In the genomic region with DNA sequence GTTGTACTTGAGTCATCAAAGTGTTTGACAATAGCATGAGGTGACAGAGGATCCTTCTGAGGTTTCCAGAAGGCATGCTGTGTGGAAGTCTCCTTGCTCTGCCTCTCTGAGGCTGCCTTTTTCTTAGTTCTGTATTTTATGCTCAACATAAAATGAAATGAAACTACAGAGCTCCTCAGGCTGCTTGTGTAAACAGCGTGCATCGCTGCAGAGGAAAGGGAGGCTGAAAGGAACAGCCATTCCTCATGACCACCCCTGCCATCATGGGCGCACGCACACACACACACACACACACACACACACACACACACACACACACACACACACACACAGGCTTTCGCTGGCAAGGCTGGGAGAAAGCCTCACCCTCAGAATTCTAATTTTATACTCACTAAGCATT, we compare ENCODE assay signal across 18 mouse cellular contexts. TPM values are rescaled to one million over a fixed set of nuclear protein-coding genes. Genes with fewer than 3 reads are reported as not detected.
A peak's percentile ranks its signal among the peaks of the same experiment; 100 is the strongest.
DNase-seq lines count a peak whose midpoint lies in the region; ATAC-seq lines count a peak whose summit lies in the region.
"Had no signal": no experiment of that assay in that cellular context is flagged by ENCODE, and none has a peak within 500 bp of the region (broad histone marks: within the 10 kb centered on the region; RNA-seq: fewer than 3 reads in every experiment).

No protein-coding gene starts in this region.

- no peak for ATAC-seq in hindbrain, embryonic 15.5 days (ENCODE audit: low FRiP score, low read depth)
- ATAC-seq in hindbrain, embryonic 13.5 days (ENCODE audit: low FRiP score), result no peak
- ATAC-seq in midbrain, embryonic 14.5 days (ENCODE audit: low FRiP score, low TSS enrichment), result no peak
- peak; percentile 79 for ATAC-seq in granulocyte monocyte progenitor cell, adult 5-6 weeks (replicated peaks; ENCODE audit: poor library complexity, severe bottlenecking)
- ATAC-seq: intestine, embryonic 16.5 days had no signal

- peaks cover 15% of the 10 kb centered on the region for H3K4me1 ChIP-seq in hindbrain, embryonic 15.5 days (replicated peaks)
- H3K4me1 ChIP-seq in hindbrain, embryonic 13.5 days (replicated peaks), result peaks cover 12% of the 10 kb centered on the region
- H3K4me1 ChIP-seq in midbrain, embryonic 14.5 days (ENCODE audit: control insufficient read depth, insufficient read depth, low read length), result peaks cover 12% of the 10 kb centered on the region; the same call in 1 of the 2 replicates
- H3K4me1 ChIP-seq in midbrain, embryonic 10.5 days, result peaks cover 12% of the 10 kb centered on the region

- WGBS in hindbrain, embryonic 15.5 days, result 84% methylated on average over 5 of the region's 5 CpGs
- WGBS in hindbrain, embryonic 13.5 days, result 80% methylated on average over 5 of the region's 5 CpGs
- WGBS in midbrain, embryonic 14.5 days, result 74% methylated on average over 5 of the region's 5 CpGs
- WGBS in midbrain, embryonic 10.5 days, result 82% methylated on average over 5 of the region's 5 CpGs

- peak overlapping the region; percentile 78 for H3K27ac ChIP-seq in hindbrain, embryonic 15.5 days (replicated peaks)
- no peak overlapping the region for H3K27ac ChIP-seq in hindbrain, embryonic 13.5 days
- H3K27ac ChIP-seq in midbrain, embryonic 14.5 days (replicated peaks; ENCODE audit: low read depth, low read length), result 0 out of 2 replicates have a peak overlapping the region, but pooled peaks have one; percentile 32
- no peak overlapping the region for H3K27ac ChIP-seq in midbrain, embryonic 10.5 days (replicated peaks)
- H3K27ac ChIP-seq: kidney, postnatal 0 days had no signal

- H3K36me3 ChIP-seq in hindbrain, embryonic 15.5 days, result no peaks in the 10 kb centered on the region
- H3K36me3 ChIP-seq in hindbrain, embryonic 13.5 days, result no peaks in the 10 kb centered on the region
- H3K36me3 ChIP-seq in midbrain, embryonic 14.5 days (ENCODE audit: control insufficient read depth, insufficient read depth, low read length), result no peaks in the 10 kb centered on the region
- no peaks in the 10 kb centered on the region for H3K36me3 ChIP-seq in midbrain, embryonic 10.5 days

- H3K9me3 ChIP-seq in hindbrain, embryonic 15.5 days, result no peaks in the 10 kb centered on the region
- no peaks in the 10 kb centered on the region for H3K9me3 ChIP-seq in hindbrain, embryonic 13.5 days
- H3K9me3 ChIP-seq in midbrain, embryonic 14.5 days (ENCODE audit: control insufficient read depth, low read length), result no peaks in the 10 kb centered on the region
- no peaks in the 10 kb centered on the region for H3K9me3 ChIP-seq in midbrain, embryonic 10.5 days (replicated peaks)

- no peak overlapping the region for H3K4me3 ChIP-seq in hindbrain, embryonic 15.5 days
- no peak overlapping the region for H3K4me3 ChIP-seq in hindbrain, embryonic 13.5 days
- H3K4me3 ChIP-seq in midbrain, embryonic 14.5 days (replicated peaks; ENCODE audit: low read depth, low read length), result no peak overlapping the region
- H3K4me3 ChIP-seq in midbrain, embryonic 10.5 days, result no peak overlapping the region
- H3K4me3 ChIP-seq: myocyte had no signal

- H3K4me2 ChIP-seq in hindbrain, embryonic 15.5 days, result no peak overlapping the region
- no peak overlapping the region for H3K4me2 ChIP-seq in hindbrain, embryonic 13.5 days
- no peak overlapping the region for H3K4me2 ChIP-seq in midbrain, embryonic 14.5 days (ENCODE audit: low read length)
- H3K4me2 ChIP-seq: heart, embryonic 11.5 days; lung, embryonic 14.5 days had no signal

- H3K27me3 ChIP-seq in hindbrain, embryonic 15.5 days, result no peaks in the 10 kb centered on the region
- H3K27me3 ChIP-seq in hindbrain, embryonic 13.5 days, result no peaks in the 10 kb centered on the region
- no peaks in the 10 kb centered on the region for H3K27me3 ChIP-seq in midbrain, embryonic 14.5 days (ENCODE audit: control insufficient read depth, insufficient read depth, low read length)
- no peaks in the 10 kb centered on the region for H3K27me3 ChIP-seq in midbrain, embryonic 10.5 days (ENCODE audit: low read depth, poor library complexity, severe bottlenecking)

- no peak overlapping the region for H3K9ac ChIP-seq in hindbrain, embryonic 15.5 days
- no peak overlapping the region for H3K9ac ChIP-seq in hindbrain, embryonic 13.5 days
- no peak overlapping the region for H3K9ac ChIP-seq in midbrain, embryonic 14.5 days (replicated peaks; ENCODE audit: low read length)
- H3K9ac ChIP-seq: lung, embryonic 14.5 days had no signal

- DNase-seq in midbrain, embryonic 14.5 days, result peak; percentile 12
- DNase-seq in midbrain, embryonic 10.5 days (ENCODE audit: low spot score), result no peak
- DNase-seq in right cerebral cortex, postnatal 4 days, result peak; percentile 30
- no peak for DNase-seq in adrenal gland, adult 2 months
- DNase-seq: cerebellum, adult 18-20 months; gastrocnemius, postnatal 14 days; heart, postnatal 36 days; lung, embryonic 14.5 days; spleen, adult 18-20 months had no signal

RNA-seq across cellular contexts. Expression of gene Scgn, which starts 59.3 kb away (rescaled TPM):
- 0.88 and 1.6 TPM in 2 replicates for polyA plus RNA-seq in hindbrain, embryonic 15.5 days (2015; fragmentation: Nextera tagmentation; extraction: Ambion mirVana)
- polyA plus RNA-seq in hindbrain, embryonic 13.5 days (2015; fragmentation: Nextera tagmentation; extraction: Ambion mirVana), result 1.0 and 1.4 TPM in 2 replicates
- 1.9 and 2.7 TPM in 2 replicates for polyA plus RNA-seq in midbrain, embryonic 14.5 days (2014; fragmentation: Nextera tagmentation; extraction: Ambion mirVana)
- polyA plus RNA-seq in midbrain, embryonic 10.5 days (2016; fragmentation: Nextera tagmentation; extraction: Ambion mirVana), result 0.21 and 0.27 TPM in 2 replicates
- not detected in 2 replicates for total RNA-seq in granulocyte monocyte progenitor cell, adult 5-6 weeks (2014; fragmentation: Nextera tagmentation)
- total RNA-seq in granulocyte monocyte progenitor cell, adult 5-6 weeks (2017), result not detected in 2 replicates
- 1 to 10 TPM; 1.8 to 4.6 TPM for total RNA-seq in adrenal gland, adult 2 months (2021)
- 0.66 and 0.73 TPM in 2 replicates for polyA plus RNA-seq in adrenal gland, adult 2 months (2012; rRNA removed)
- total RNA-seq: ES-E14; gastrocnemius, postnatal 14 days; heart, postnatal 36 days; liver, adult 2 months had no signal
- polyA plus RNA-seq: heart, embryonic 11.5 days; liver, adult 2 months; lung, embryonic 14.5 days; myocyte had no signal

Comparison
In these comparisons a context has a peak if more than half of its experiments do, and no peak if none do; other contexts are left out.
1. H3K27ac ChIP-seq: peak in hindbrain, embryonic 15.5 days (single experiment) and midbrain, embryonic 14.5 days (single experiment); none in hindbrain, embryonic 13.5 days (single experiment) and midbrain, embryonic 10.5 days (single experiment).
2. DNase-seq: peak in midbrain, embryonic 14.5 days (single experiment) and right cerebral cortex, postnatal 4 days (single experiment); none in midbrain, embryonic 10.5 days (single experiment) and adrenal gland, adult 2 months (single experiment).